Comparison of ENCODE assay signal across 18 mouse cellular contexts in the genomic region with DNA sequence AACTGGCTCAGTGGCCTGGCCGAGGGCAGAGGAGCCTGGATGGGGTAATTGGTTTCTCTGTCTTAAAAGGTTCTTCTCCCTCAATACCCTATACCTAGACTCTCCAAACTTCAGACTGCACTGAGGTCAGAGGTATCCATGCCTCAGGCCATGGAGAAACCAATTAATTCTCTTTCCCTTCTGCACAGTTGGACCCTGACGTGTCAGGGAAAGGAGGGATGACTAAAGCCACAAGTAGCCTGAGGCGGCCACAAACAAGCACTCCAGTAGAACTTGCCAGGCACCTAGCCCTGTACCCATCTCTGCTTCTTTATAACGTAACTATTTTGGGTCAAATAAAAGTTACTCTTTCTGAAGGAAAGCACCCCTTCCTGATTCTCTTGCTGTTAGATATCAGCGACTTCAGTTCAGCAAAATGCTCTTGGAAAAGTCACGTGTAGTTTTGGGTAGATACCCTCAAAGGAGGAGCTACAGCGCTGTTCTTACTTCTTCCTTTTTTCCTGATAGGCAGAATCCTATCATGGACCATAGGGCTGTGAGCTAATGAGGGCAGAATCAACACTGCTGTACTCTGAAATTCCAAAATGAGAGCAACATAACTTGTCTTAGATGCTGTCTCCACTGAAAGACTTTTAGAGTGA. TPM values are rescaled to one million over a fixed set of nuclear protein-coding genes. Genes with fewer than 3 reads are reported as not detected.
"Had no signal": no experiment of that assay in that cellular context is flagged by ENCODE, and none has a peak within 500 bp of the region (broad histone marks: within the 10 kb centered on the region; RNA-seq: fewer than 3 reads in every experiment).

No protein-coding gene starts in this region.

- DNase-seq: kidney, adult 8-10 months; kidney, postnatal 14 days; kidney, postnatal 4 days; liver, postnatal 0 days; lung, embryonic 14.5 days; retina, postnatal 1 day; right cerebral cortex, postnatal 25 days; spleen, adult 18-20 months; thymus, adult 18-20 months; thymus, postnatal 36 days had no signal

- H3K4me1 ChIP-seq: kidney, embryonic 15.5 days had no signal

- H3K27me3 ChIP-seq: midbrain, embryonic 15.5 days; neural tube, embryonic 13.5 days had no signal

- ATAC-seq: liver, postnatal 0 days; lung, postnatal 0 days; midbrain, embryonic 15.5 days had no signal

- H3K4me2 ChIP-seq: kidney, embryonic 15.5 days; liver, embryonic 11.5 days; lung, embryonic 14.5 days; midbrain, embryonic 12.5 days; midbrain, embryonic 15.5 days; neural tube, embryonic 13.5 days had no signal

- H3K9ac ChIP-seq: kidney, embryonic 15.5 days; liver, postnatal 0 days; lung, embryonic 14.5 days; midbrain, embryonic 12.5 days; midbrain, embryonic 15.5 days; neural tube, embryonic 13.5 days had no signal

- H3K9me3 ChIP-seq: kidney, embryonic 15.5 days; midbrain, embryonic 12.5 days; midbrain, embryonic 15.5 days; neural tube, embryonic 13.5 days had no signal

- H3K36me3 ChIP-seq: kidney, embryonic 15.5 days; midbrain, embryonic 12.5 days; midbrain, embryonic 15.5 days; neural tube, embryonic 13.5 days had no signal

- H3K27ac ChIP-seq: kidney, embryonic 15.5 days; macrophage; midbrain, embryonic 12.5 days; midbrain, embryonic 15.5 days; neural tube, embryonic 13.5 days had no signal

- H3K4me3 ChIP-seq: kidney, embryonic 15.5 days; midbrain, embryonic 12.5 days; midbrain, embryonic 15.5 days; neural tube, embryonic 13.5 days had no signal

RNA-seq across cellular contexts. Expression of gene Podxl, which starts 7.2 kb away (rescaled TPM):
- total RNA-seq: megakaryocyte, adult 5-6 weeks had no signal
- polyA plus RNA-seq: macrophage had no signal
